Mouse (Mus musculus): ENCODE results near the gene Srm.

Gene Srm

GRCm38 (mm10) chr4:148602357-148603120 is 11.2 kb downstream of the Srm start, which contains the start of gene Masp2:
Gene Masp2, plus strand, starts transcription at chr4:148602554.
- no peak for DNase-seq (ENCODE audit: low spot score)

- no peak for DNase-seq (ENCODE audit: low spot score)
Measured at GRCm38 (mm10) chr4:148603376-148604139, 12.3 kb downstream of the Srm start.

GRCm38 (mm10) chr4:148604141-148604540 is 12.8 kb downstream of the Srm start:
- DNase-seq (ENCODE audit: low spot score): no peak

GRCm38 (mm10) chr4:148604541-148605165 is 13.3 kb downstream of the Srm start:
- DNase-seq (ENCODE audit: low spot score): peak; percentile 50

- no peak for DNase-seq (ENCODE audit: low spot score)
Measured at GRCm38 (mm10) chr4:148607758-148608157, 16.5 kb downstream of the Srm start.

GRCm38 (mm10) chr4:148609805-148610204 is 18.5 kb downstream of the Srm start:
- no peak for DNase-seq (ENCODE audit: low spot score)

- DNase-seq (ENCODE audit: low spot score): no peak
Measured at GRCm38 (mm10) chr4:148610631-148611364, 19.5 kb downstream of the Srm start.

- DNase-seq (ENCODE audit: low spot score): no peak
Measured at GRCm38 (mm10) chr4:148612557-148612956, 21.3 kb downstream of the Srm start.

GRCm38 (mm10) chr4:148613738-148614137 is 22.4 kb downstream of the Srm start:
- DNase-seq (ENCODE audit: low spot score): no peak

- no peak for DNase-seq (ENCODE audit: low spot score)
Measured at GRCm38 (mm10) chr4:148619805-148620204, 28.5 kb downstream of the Srm start.

- DNase-seq (ENCODE audit: low spot score): no peak
Measured at GRCm38 (mm10) chr4:148620718-148621117, 29.4 kb downstream of the Srm start.

GRCm38 (mm10) chr4:148622485-148622884 is 31.2 kb downstream of the Srm start:
- no peak for DNase-seq (ENCODE audit: low spot score)

GRCm38 (mm10) chr4:148623609-148624008 is 32.3 kb downstream of the Srm start:
- DNase-seq (ENCODE audit: low spot score): no peak

GRCm38 (mm10) chr4:148625010-148625409 is 33.7 kb downstream of the Srm start:
- DNase-seq (ENCODE audit: low spot score): no peak

- DNase-seq (ENCODE audit: low spot score): no peak
Measured at GRCm38 (mm10) chr4:148625756-148626622, 34.7 kb downstream of the Srm start.

- DNase-seq (ENCODE audit: low spot score): peak; percentile 93
Measured at GRCm38 (mm10) chr4:148626623-148627185, 35.4 kb downstream of the Srm start, which contains the start of gene Tardbp. Gene Tardbp, minus strand, starts transcription at chr4:148627019.

- DNase-seq (ENCODE audit: low spot score): no peak
Measured at GRCm38 (mm10) chr4:148627246-148627645, 35.9 kb downstream of the Srm start.

GRCm38 (mm10) chr4:148632013-148632692 is 40.9 kb downstream of the Srm start:
- peak; percentile 72 for DNase-seq (ENCODE audit: low spot score)

GRCm38 (mm10) chr4:148633395-148634061 is 42.2 kb downstream of the Srm start:
- no peak for DNase-seq (ENCODE audit: low spot score)

Measured in yolk sac, embryonic 10.5 days (tissue).